Mouse (Mus musculus): ENCODE results near the gene Ttc30a1.

GRCm38 (mm10) chr2:76029081-76029901 is 47.5 kb upstream of the Ttc30a1 start:
- TF ChIP-seq POLR2A (IDR thresholded peaks at IDR 0.05; ENCODE audit: borderline replicate concordance, control insufficient read depth, low read depth, low read length) (no peak), CTCF (IDR thresholded peaks at IDR 0.05; ENCODE audit: control insufficient read depth, insufficient read depth, low read length) (no peak)

Measured in bone marrow, adult 2 months (tissue).